ENCODE assay signal across 1 mouse cellular context in the genomic region with DNA sequence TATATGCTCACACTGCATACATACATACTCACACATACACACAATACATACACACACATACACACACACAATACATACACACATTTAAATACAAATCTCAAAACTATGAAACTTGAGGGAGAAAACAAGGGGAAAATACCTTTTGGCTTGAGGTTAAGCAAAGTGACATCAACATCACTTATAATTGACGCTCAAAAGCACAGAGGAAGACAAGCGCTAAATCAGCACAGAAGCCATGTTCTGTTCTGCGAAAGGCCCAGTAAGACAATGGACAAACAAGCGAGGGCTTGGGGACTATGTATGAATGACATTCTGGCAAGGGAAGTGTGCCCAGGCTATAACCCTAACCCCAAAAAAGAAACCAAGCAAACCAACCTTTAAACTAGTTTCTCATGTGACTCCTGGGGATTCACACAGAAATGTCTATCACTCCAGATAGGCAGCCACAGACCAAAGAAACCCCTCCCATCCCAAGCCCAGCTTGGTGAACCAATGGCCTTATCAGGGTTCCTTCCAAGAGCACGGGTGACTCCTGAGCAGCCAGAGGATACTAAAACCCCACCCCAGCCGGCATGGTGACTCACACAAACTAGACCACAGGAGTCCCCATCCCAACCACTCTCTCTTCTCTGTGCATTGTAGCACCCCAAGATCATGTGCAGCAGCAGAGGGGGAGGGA.
TF ChIP-seq lines count a peak whose summit lies in the region.

No protein-coding gene starts in this region.

TF ChIP-seq in MEL, 35 proteins besides CTCF, POLR2A, EP300 and RAD21 (continued from another document):
- TF ChIP-seq USF2 (IDR thresholded peaks at IDR 0.05; ENCODE audit: borderline replicate concordance in 1 of 2, insufficient read depth in 1 of 2, low read depth in 1 of 2, low read length in 2 of 2) (0 out of 4 replicates have a peak, but pooled peaks of 1 of the 2 experiments have one; percentile 26), TAL1 (IDR thresholded peaks at IDR 0.05; ENCODE audit: low read length) (no peak; the same call in 1 of the 2 replicates), GATA1 (IDR thresholded peaks at IDR 0.05; ENCODE audit: low read depth, low read length) (peak; percentile 75), MYB (IDR thresholded peaks at IDR 0.05; ENCODE audit: low read depth, low read length) (0 out of 2 replicates have a peak, but pooled peaks have one; percentile 12), NRF1 (IDR thresholded peaks at IDR 0.05; ENCODE audit: insufficient read depth, low read depth, low read length, poor library complexity, severe bottlenecking) (no peak), POLR2AphosphoS2 (IDR thresholded peaks at IDR 0.05; ENCODE audit: low read length) (no peak), MXI1 (IDR thresholded peaks at IDR 0.05; ENCODE audit: low read depth, low read length) (peak; percentile 27; the same call in 1 of the 2 replicates), SIN3A (IDR thresholded peaks at IDR 0.05; ENCODE audit: low read length) (peak; percentile 66), ZKSCAN1 (IDR thresholded peaks at IDR 0.05; ENCODE audit: low read depth, low read length) (no peak), TBP (IDR thresholded peaks at IDR 0.05; ENCODE audit: low read depth, low read length) (peak; percentile 61; the same call in 1 of the 2 replicates)
